Mouse (Mus musculus) hindbrain, embryonic 15.5 days (tissue): Measurements from ENCODE around the gene Srsf4. TPM values are rescaled to one million over a fixed set of nuclear protein-coding genes. Genes with fewer than 3 reads are reported as not detected.

Experiments
- ATAC-seq: fragments of 200-750 bp; cut with Nextera tagmentation; 2 replicates; pipeline ENCODE4 v1.8.0; 2017; ENCODE audit warnings: low read depth, moderate number of reproducible peaks, moderate TSS enrichment; ENCODE audit not compliant: low FRiP score
- H3K27ac ChIP-seq: fragments of 300-500 bp; sonication (generic); replicated peaks from 2 replicates; pipeline ENCODE4 v1.5.1; 2015; ENCODE audit warnings: mild to moderate bottlenecking, inconsistent platforms
- H3K27me3 ChIP-seq: fragments of 300-500 bp; sonication (generic); 2 replicates; pipeline ENCODE4 v1.6.1; 2015; ENCODE audit warnings: control low read depth, inconsistent platforms
- H3K36me3 ChIP-seq: fragments of 300-500 bp; sonication (generic); 2 replicates; pipeline ENCODE4 v1.6.1; 2015; ENCODE audit warnings: control low read depth, inconsistent platforms
- H3K4me1 ChIP-seq: fragments of 300-500 bp; sonication (generic); replicated peaks from 2 replicates; pipeline ENCODE4 v1.6.1; 2015; ENCODE audit warnings: control low read depth, inconsistent platforms
- H3K4me2 ChIP-seq: fragments of 300-500 bp; sonication (generic); 2 replicates; pipeline ENCODE4 v1.6.1; 2015; ENCODE audit warnings: moderate library complexity, mild to moderate bottlenecking, inconsistent platforms
- H3K4me3 ChIP-seq: fragments of 300-500 bp; sonication (generic); 2 replicates; pipeline ENCODE4 v1.5.1; 2015; ENCODE audit warnings: mild to moderate bottlenecking, inconsistent platforms
- H3K9ac ChIP-seq: fragments of 300-500 bp; sonication (generic); 2 replicates; pipeline ENCODE4 v1.6.1; 2015; ENCODE audit warnings: inconsistent platforms
- H3K9me3 ChIP-seq: fragments of 300-500 bp; sonication (generic); 2 replicates; pipeline ENCODE4 v1.6.1; 2016; ENCODE audit warnings: control low read depth, inconsistent platforms
- WGBS: fragments of 180-500 bp; shearing (Covaris S2); methylation state at CpG from one replicate; pipeline ENCODE4 v1.1.7; 2015; 5-methylcytosine and 5-hydroxymethylcytosine counted together
- polyA plus RNA-seq: library from polyadenylated mRNA; unstranded; fragments of >200 nt; fragmentation: Nextera tagmentation; extraction: Ambion mirVana; gene quantifications from 2 replicates; pipeline ENCODE4 v1.2.1, GENCODE M21; 2015

Gene Srsf4
- polyA plus RNA-seq, 1 experiment from 2014 or later, result 103 TPM

GRCm38 (mm10) chr4:131843290-131843743 lies 30.1 kb upstream of the Srsf4 start, which contains the start of gene Mecr:
Gene Mecr, plus strand, starts transcription at chr4:131843470.
- Histone ChIP-seq H3K27me3 (peaks cover 8% of the 10 kb centered on the region), H3K36me3 (no peaks in the 10 kb centered on the region), H3K27ac (no peak within 1 kb of the TSS; the same call in 1 of the 2 replicates), H3K9ac (peak within 1 kb of the TSS; percentile 73), H3K4me3 (peak within 1 kb of the TSS; percentile 73), H3K4me2 (peak within 1 kb of the TSS; percentile 75), H3K9me3 (no peaks in the 10 kb centered on the region), H3K4me1 (peaks cover 15% of the 10 kb centered on the region)
- WGBS, result under 1% methylated on average over 37 of the region's 37 CpGs
- ATAC-seq, result peak; percentile 86

- Histone ChIP-seq H3K4me3 (no peak overlapping the region), H3K4me2 (no peak overlapping the region), H3K9ac (no peak overlapping the region), H3K4me1 (peaks cover 18% of the 10 kb centered on the region), H3K27ac (no peak overlapping the region), H3K9me3 (no peaks in the 10 kb centered on the region), H3K36me3 (no peaks in the 10 kb centered on the region), H3K27me3 (peaks cover 4% of the 10 kb centered on the region; the same call in 1 of the 2 replicates)
- no peak for ATAC-seq
- 85% methylated on average over 8 of the region's 8 CpGs for WGBS
Observed at GRCm38 (mm10) chr4:131845991-131846778, 27.2 kb upstream of the Srsf4 start.

GRCm38 (mm10) chr4:131848082-131848481 lies 25.3 kb upstream of the Srsf4 start:
- Histone ChIP-seq H3K27me3 (no peaks in the 10 kb centered on the region), H3K9ac (no peak overlapping the region), H3K27ac (no peak overlapping the region), H3K9me3 (no peaks in the 10 kb centered on the region), H3K4me2 (no peak overlapping the region), H3K4me1 (peaks cover 18% of the 10 kb centered on the region), H3K4me3 (no peak overlapping the region), H3K36me3 (no peaks in the 10 kb centered on the region)
- WGBS, result 78% methylated on average over 6 of the region's 6 CpGs
- ATAC-seq, result no peak

- no peak for ATAC-seq
- Histone ChIP-seq H3K4me2 (no peak overlapping the region), H3K27ac (peak overlapping the region; percentile 64), H3K9ac (no peak overlapping the region), H3K36me3 (no peaks in the 10 kb centered on the region), H3K9me3 (no peaks in the 10 kb centered on the region), H3K4me3 (no peak overlapping the region), H3K27me3 (no peaks in the 10 kb centered on the region), H3K4me1 (peaks cover 6% of the 10 kb centered on the region; the same call in 1 of the 2 replicates)
- 29% methylated on average over 5 of the region's 5 CpGs for WGBS
Observed at GRCm38 (mm10) chr4:131849986-131850638, 23.3 kb upstream of the Srsf4 start.

- H3K9me3 ChIP-seq, result no peaks in the 10 kb centered on the region
- peaks cover 12% of the 10 kb centered on the region; the same call in 1 of the 2 replicates for H3K36me3 ChIP-seq
- H3K4me1 ChIP-seq, result peaks cover 4% of the 10 kb centered on the region; the same call in 1 of the 2 replicates
- H3K27me3 ChIP-seq, result no peaks in the 10 kb centered on the region
- H3K27ac ChIP-seq, result no peak overlapping the region
- no peak overlapping the region for H3K4me2 ChIP-seq
- H3K9ac ChIP-seq, result no peak overlapping the region
- no peak overlapping the region for H3K4me3 ChIP-seq
- WGBS, result 83% methylated on average over 5 of the region's 5 CpGs
- ATAC-seq, result no peak
Observed at GRCm38 (mm10) chr4:131854950-131855349, 18.5 kb upstream of the Srsf4 start.

- no peak overlapping the region for H3K27ac ChIP-seq
- H3K4me1 ChIP-seq, result no peaks in the 10 kb centered on the region
- no peak overlapping the region for H3K4me3 ChIP-seq
- H3K27me3 ChIP-seq, result no peaks in the 10 kb centered on the region
- 52% methylated on average over 15 of the region's 15 CpGs for WGBS
- H3K9me3 ChIP-seq, result no peaks in the 10 kb centered on the region
- no peak for ATAC-seq
- H3K9ac ChIP-seq, result no peak overlapping the region
- no peak overlapping the region for H3K4me2 ChIP-seq
- peaks cover 12% of the 10 kb centered on the region; the same call in 1 of the 2 replicates for H3K36me3 ChIP-seq
Observed at GRCm38 (mm10) chr4:131860492-131861340, 12.7 kb upstream of the Srsf4 start.

GRCm38 (mm10) chr4:131861341-131861739 lies 12.1 kb upstream of the Srsf4 start:
- no peaks in the 10 kb centered on the region for H3K4me1 ChIP-seq
- H3K9ac ChIP-seq, result no peak overlapping the region
- WGBS, result 93% methylated on average over 4 of the region's 4 CpGs
- no peak for ATAC-seq
- no peaks in the 10 kb centered on the region for H3K9me3 ChIP-seq
- no peak overlapping the region for H3K27ac ChIP-seq
- no peak overlapping the region for H3K4me2 ChIP-seq
- no peaks in the 10 kb centered on the region for H3K27me3 ChIP-seq
- H3K36me3 ChIP-seq, result peaks cover 12% of the 10 kb centered on the region; the same call in 1 of the 2 replicates
- H3K4me3 ChIP-seq, result no peak overlapping the region

GRCm38 (mm10) chr4:131872672-131873292 lies 635 bp upstream of the Srsf4 start:
- Histone ChIP-seq H3K4me3 (peak overlapping the region; percentile 97), H3K4me1 (peaks cover 38% of the 10 kb centered on the region), H3K27ac (peak overlapping the region; percentile 100), H3K4me2 (peak overlapping the region; percentile 66), H3K9me3 (no peaks in the 10 kb centered on the region), H3K27me3 (no peaks in the 10 kb centered on the region), H3K9ac (peak overlapping the region; percentile 52), H3K36me3 (no peaks in the 10 kb centered on the region)
- 9% methylated on average over 11 of the region's 11 CpGs for WGBS
- no peak; the same call in none of the 2 replicates for ATAC-seq

DNA sequence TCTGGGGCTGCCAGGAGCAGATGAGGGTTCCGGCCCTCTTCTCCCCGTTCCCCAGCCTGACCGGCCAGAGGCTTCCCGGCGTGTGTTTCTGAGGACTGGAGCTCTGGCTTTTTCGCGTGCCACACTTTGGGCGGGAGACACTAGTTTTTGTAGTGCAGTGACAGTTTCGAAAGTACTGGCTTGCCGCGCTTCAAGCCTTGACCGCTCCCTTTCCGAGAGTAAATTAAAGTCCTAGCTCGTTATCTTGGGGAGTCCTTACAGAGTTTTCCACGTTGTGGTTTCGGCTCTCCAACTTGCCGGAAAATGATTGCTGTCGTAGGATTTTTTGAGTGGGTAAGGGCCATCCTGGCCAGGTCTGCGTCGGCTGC lies 736 bp downstream of the Srsf4 start:
- H3K27me3 ChIP-seq, result no peaks in the 10 kb centered on the region
- H3K9ac ChIP-seq, result peak overlapping the region; percentile 100
- peaks cover 46% of the 10 kb centered on the region for H3K4me1 ChIP-seq
- H3K9me3 ChIP-seq, result no peaks in the 10 kb centered on the region
- no peak for ATAC-seq
- peak overlapping the region; percentile 100 for H3K27ac ChIP-seq
- under 1% methylated on average over 20 of the region's 20 CpGs for WGBS
- peak overlapping the region; percentile 97 for H3K4me3 ChIP-seq
- H3K36me3 ChIP-seq, result no peaks in the 10 kb centered on the region
- H3K4me2 ChIP-seq, result peak overlapping the region; percentile 95

GRCm38 (mm10) chr4:131874567-131874966 lies 1.1 kb downstream of the Srsf4 start:
- 4% methylated on average over 11 of the region's 11 CpGs for WGBS
- Histone ChIP-seq H3K4me3 (peak overlapping the region; percentile 97), H3K36me3 (no peaks in the 10 kb centered on the region), H3K27ac (peak overlapping the region; percentile 100), H3K4me2 (peak overlapping the region; percentile 95), H3K4me1 (peaks cover 49% of the 10 kb centered on the region), H3K9ac (peak overlapping the region; percentile 100), H3K27me3 (no peaks in the 10 kb centered on the region), H3K9me3 (no peaks in the 10 kb centered on the region)
- ATAC-seq, result no peak

GRCm38 (mm10) chr4:131875242-131875641 lies 1.8 kb downstream of the Srsf4 start:
- no peaks in the 10 kb centered on the region for H3K27me3 ChIP-seq
- H3K4me2 ChIP-seq, result peak overlapping the region; percentile 95
- WGBS, result 41% methylated on average over 3 of the region's 3 CpGs
- H3K4me1 ChIP-seq, result peaks cover 56% of the 10 kb centered on the region
- H3K9ac ChIP-seq, result peak overlapping the region; percentile 100
- H3K9me3 ChIP-seq, result no peaks in the 10 kb centered on the region
- no peak for ATAC-seq
- peak overlapping the region; percentile 97 for H3K4me3 ChIP-seq
- H3K27ac ChIP-seq, result no peak overlapping the region
- no peaks in the 10 kb centered on the region for H3K36me3 ChIP-seq
